Mouse (Mus musculus) lung, postnatal 10 days (tissue): ENCODE data around the gene Tas2r102.

Source experiments
- DNase-seq: peaks from one replicate; pipeline ENCODE4 v3.0.0; 2021

The Tas2r102 gene

GRCm38 (mm10) chr6:132761831-132762230 lies at the start of gene Tas2r102:
Tas2r102 (plus strand) TSS chr6:132762131.
- no peak for DNase-seq

GRCm38 (mm10) chr6:132737935-132738334 lies 24.0 kb upstream of the Tas2r102 start, which contains the start of gene Tas2r115:
Tas2r115 (minus strand) TSS chr6:132738035.
- no peak for DNase-seq

- DNase-seq = no peak
These were observed 11.7 kb upstream of the Tas2r102 start for GRCm38 (mm10) chr6:132750206-132750605.

GRCm38 (mm10) chr6:132754430-132754829 lies 7.5 kb upstream of the Tas2r102 start, which contains the start of gene Tas2r124:
Tas2r124 (plus strand) TSS chr6:132754730.
- DNase-seq = no peak

- no peak for DNase-seq
These were observed 16.1 kb downstream of the Tas2r102 start, which contains the start of gene Tas2r136 for GRCm38 (mm10) chr6:132778062-132778461. Tas2r136 (minus strand) TSS chr6:132778162.

- no peak for DNase-seq
These were observed 33.5 kb downstream of the Tas2r102 start for GRCm38 (mm10) chr6:132795393-132795792.

- DNase-seq = no peak
These were observed 40.6 kb downstream of the Tas2r102 start, which contains the start of gene Tas2r117 for GRCm38 (mm10) chr6:132802518-132802917. Tas2r117 (plus strand) TSS chr6:132802818.
